Mouse (Mus musculus): ENCODE results near the gene Gm10577. TPM values are rescaled to one million over a fixed set of nuclear protein-coding genes. Genes with fewer than 3 reads are reported as not detected.

Gene Gm10577
- polyA plus RNA-seq, 1 experiment from 2014 or later: not detected

GRCm38 (mm10) chr4:100994442-100995255 is 25.8 kb downstream of the Gm10577 start:
- Histone ChIP-seq H3K36me3 (peaks cover 70% of the 10 kb centered on the region), H3K27ac (no peak overlapping the region), H3K9me3 (no peaks in the 10 kb centered on the region), H3K4me3 (no peak overlapping the region), H3K9ac (no peak overlapping the region), H3K4me2 (replicated peaks) (no peak overlapping the region), H3K27me3 (no peaks in the 10 kb centered on the region), H3K4me1 (no peaks in the 10 kb centered on the region)
- 68% methylated on average over 18 of the region's 18 CpGs for WGBS
- ATAC-seq (ENCODE audit: insufficient number of reproducible peaks, insufficient read depth, low FRiP score, low TSS enrichment): no peak; the same call in 1 of the 2 replicates

- Histone ChIP-seq H3K27me3 (no peaks in the 10 kb centered on the region), H3K4me3 (no peak overlapping the region), H3K36me3 (peaks cover 80% of the 10 kb centered on the region), H3K4me1 (no peaks in the 10 kb centered on the region), H3K27ac (no peak overlapping the region), H3K9ac (no peak overlapping the region), H3K9me3 (no peaks in the 10 kb centered on the region), H3K4me2 (replicated peaks) (no peak overlapping the region)
- no peak for ATAC-seq (ENCODE audit: insufficient number of reproducible peaks, insufficient read depth, low FRiP score, low TSS enrichment)
- WGBS: 85% methylated on average over 6 of the region's 6 CpGs
These were observed 28.4 kb downstream of the Gm10577 start for GRCm38 (mm10) chr4:100992086-100992485.

GRCm38 (mm10) chr4:100990996-100991395 is 29.5 kb downstream of the Gm10577 start:
- no peak overlapping the region for H3K27ac ChIP-seq
- H3K4me2 ChIP-seq (replicated peaks): no peak overlapping the region
- no peaks in the 10 kb centered on the region for H3K9me3 ChIP-seq
- no peak overlapping the region for H3K9ac ChIP-seq
- peaks cover 82% of the 10 kb centered on the region for H3K36me3 ChIP-seq
- WGBS: 62% methylated on average over 4 of the region's 4 CpGs
- no peaks in the 10 kb centered on the region for H3K4me1 ChIP-seq
- no peak for ATAC-seq (ENCODE audit: insufficient number of reproducible peaks, insufficient read depth, low FRiP score, low TSS enrichment)
- no peaks in the 10 kb centered on the region for H3K27me3 ChIP-seq
- H3K4me3 ChIP-seq: no peak overlapping the region

- Histone ChIP-seq H3K27me3 (no peaks in the 10 kb centered on the region), H3K9ac (no peak overlapping the region), H3K4me3 (no peak overlapping the region), H3K27ac (no peak overlapping the region), H3K36me3 (peaks cover 85% of the 10 kb centered on the region), H3K4me2 (replicated peaks) (no peak overlapping the region), H3K4me1 (no peaks in the 10 kb centered on the region), H3K9me3 (no peaks in the 10 kb centered on the region)
- 83% methylated on average over 8 of the region's 8 CpGs for WGBS
- no peak for ATAC-seq (ENCODE audit: insufficient number of reproducible peaks, insufficient read depth, low FRiP score, low TSS enrichment)
These were observed 32.2 kb downstream of the Gm10577 start for GRCm38 (mm10) chr4:100988231-100988799.

- Histone ChIP-seq H3K4me3 (no peak overlapping the region), H3K27ac (no peak overlapping the region), H3K9ac (no peak overlapping the region), H3K27me3 (no peaks in the 10 kb centered on the region), H3K4me1 (no peaks in the 10 kb centered on the region), H3K36me3 (peaks cover 81% of the 10 kb centered on the region), H3K4me2 (replicated peaks) (no peak overlapping the region), H3K9me3 (no peaks in the 10 kb centered on the region)
- ATAC-seq (ENCODE audit: insufficient number of reproducible peaks, insufficient read depth, low FRiP score, low TSS enrichment): no peak
- WGBS: 93% methylated on average over 1 of the region's 1 CpGs
These were observed 33.3 kb downstream of the Gm10577 start for GRCm38 (mm10) chr4:100987187-100987586.

- H3K27me3 ChIP-seq: no peaks in the 10 kb centered on the region
- 91% methylated on average over 7 of the region's 7 CpGs for WGBS
- H3K4me2 ChIP-seq (replicated peaks): no peak overlapping the region
- H3K9ac ChIP-seq: no peak overlapping the region
- no peak overlapping the region for H3K27ac ChIP-seq
- H3K36me3 ChIP-seq: peaks cover 62% of the 10 kb centered on the region
- H3K4me3 ChIP-seq: no peak overlapping the region
- ATAC-seq (ENCODE audit: insufficient number of reproducible peaks, insufficient read depth, low FRiP score, low TSS enrichment): no peak
- H3K4me1 ChIP-seq: 0 out of 2 replicates have a peak, but pooled peaks cover 3% of the 10 kb centered on the region
- H3K9me3 ChIP-seq: no peaks in the 10 kb centered on the region
These were observed 43.0 kb downstream of the Gm10577 start for GRCm38 (mm10) chr4:100977522-100977921.

GRCm38 (mm10) chr4:100974455-100975035 is 46.0 kb downstream of the Gm10577 start:
- no peaks in the 10 kb centered on the region for H3K9me3 ChIP-seq
- ATAC-seq (ENCODE audit: insufficient number of reproducible peaks, insufficient read depth, low FRiP score, low TSS enrichment): no peak
- H3K4me1 ChIP-seq: 0 out of 2 replicates have a peak, but pooled peaks cover 3% of the 10 kb centered on the region
- no peak overlapping the region for H3K9ac ChIP-seq
- no peak overlapping the region for H3K4me2 ChIP-seq (replicated peaks)
- peaks cover 50% of the 10 kb centered on the region for H3K36me3 ChIP-seq
- no peak overlapping the region for H3K27ac ChIP-seq
- WGBS: 77% methylated on average over 14 of the region's 14 CpGs
- H3K27me3 ChIP-seq: no peaks in the 10 kb centered on the region
- H3K4me3 ChIP-seq: no peak overlapping the region

- H3K36me3 ChIP-seq: peaks cover 53% of the 10 kb centered on the region
- H3K4me2 ChIP-seq (replicated peaks): no peak overlapping the region
- H3K4me3 ChIP-seq: no peak overlapping the region
- H3K4me1 ChIP-seq: 0 out of 2 replicates have a peak, but pooled peaks cover 3% of the 10 kb centered on the region
- no peak overlapping the region for H3K9ac ChIP-seq
- no peaks in the 10 kb centered on the region for H3K27me3 ChIP-seq
- no peak overlapping the region for H3K27ac ChIP-seq
- no peak for ATAC-seq (ENCODE audit: insufficient number of reproducible peaks, insufficient read depth, low FRiP score, low TSS enrichment)
- H3K9me3 ChIP-seq: no peaks in the 10 kb centered on the region
- WGBS: 42% methylated on average over 16 of the region's 16 CpGs
These were observed 46.6 kb downstream of the Gm10577 start for GRCm38 (mm10) chr4:100973641-100974454.

Other genes starting within 250 kb of the Gm10577 start
- 39.8 and 42.3 TPM in 2 replicates for gene Cachd1, start 244.0 kb downstream of the Gm10577 start, polyA plus RNA-seq (2016; fragmentation: Nextera tagmentation; extraction: Ambion mirVana)
- gene Raver2, start 48.3 kb upstream of the Gm10577 start, polyA plus RNA-seq (2016; fragmentation: Nextera tagmentation; extraction: Ambion mirVana): 16.7 and 17.7 TPM in 2 replicates
- gene Jak1, start 244.6 kb upstream of the Gm10577 start, polyA plus RNA-seq (2016; fragmentation: Nextera tagmentation; extraction: Ambion mirVana): 68.9 and 74.8 TPM in 2 replicates

Measured in embryonic facial prominence, embryonic 12.5 days (tissue).